Mouse (Mus musculus) hindbrain, embryonic 16.5 days (tissue): Measurements from ENCODE around the gene Mcpt4. TPM values are rescaled to one million over a fixed set of nuclear protein-coding genes. Genes with fewer than 3 reads are reported as not detected.
"Not testable (repeated sequence)": the region's sequence is repeated elsewhere in the genome, so short reads cannot be mapped to it uniquely, and the experiment has no call there.

Source experiments
- ATAC-seq: fragments of 200-750 bp; cut with Nextera tagmentation; 2 replicates; pipeline ENCODE4 v1.8.0; 2017; ENCODE audit warnings: moderate TSS enrichment, moderate library complexity
- H3K27ac ChIP-seq: fragments of 300-500 bp; sonication (generic); 2 replicates; pipeline ENCODE4 v1.5.1; 2014; ENCODE audit warnings: low read depth, mild to moderate bottlenecking, control low read depth, low read length, moderate library complexity
- H3K27me3 ChIP-seq: fragments of 300-500 bp; sonication (generic); replicated peaks from 2 replicates; pipeline ENCODE4 v1.6.1; 2014; ENCODE audit warnings: low read length; ENCODE audit not compliant: control insufficient read depth, insufficient read depth
- H3K36me3 ChIP-seq: fragments of 300-500 bp; sonication (generic); 2 replicates; pipeline ENCODE4 v1.6.1; 2014; ENCODE audit warnings: mild to moderate bottlenecking, low read length, moderate library complexity, mixed read lengths; ENCODE audit not compliant: control insufficient read depth, insufficient read depth
- H3K4me1 ChIP-seq: fragments of 300-500 bp; sonication (generic); 2 replicates; pipeline ENCODE4 v1.6.1; 2014; ENCODE audit warnings: low read depth, low read length; ENCODE audit not compliant: control insufficient read depth, insufficient read depth
- H3K4me2 ChIP-seq: fragments of 300-500 bp; sonication (generic); 2 replicates; pipeline ENCODE4 v1.6.1; 2014; ENCODE audit warnings: mild to moderate bottlenecking, low read length, control low read depth, moderate library complexity
- H3K4me3 ChIP-seq: fragments of 300-500 bp; sonication (generic); 2 replicates; pipeline ENCODE4 v1.5.1; 2014; ENCODE audit warnings: mild to moderate bottlenecking, low read length, control low read depth, moderate library complexity
- H3K9ac ChIP-seq: fragments of 300-500 bp; sonication (generic); 2 replicates; pipeline ENCODE4 v1.6.1; 2014; ENCODE audit warnings: low read depth, mild to moderate bottlenecking, control low read depth, low read length, moderate library complexity
- H3K9me3 ChIP-seq: fragments of 300-500 bp; sonication (generic); 2 replicates; pipeline ENCODE4 v1.6.1; 2014; ENCODE audit warnings: mild to moderate bottlenecking, low read length, moderate library complexity; ENCODE audit not compliant: control insufficient read depth
- WGBS: fragments of 180-500 bp; shearing (Covaris S2); extraction: QIAGEN DNeasy Blood & Tissue Kit; methylation state at CpG from one replicate; pipeline ENCODE4 v1.1.7; 2014; 5-methylcytosine and 5-hydroxymethylcytosine counted together
- polyA plus RNA-seq: library from polyadenylated mRNA; unstranded; fragments of >200 nt; fragmentation: Nextera tagmentation; extraction: Ambion mirVana; gene quantifications from 2 replicates; pipeline ENCODE4 v1.2.1, GENCODE M21; 2015

The Mcpt4 gene
- not detected in 2 replicates for polyA plus RNA-seq

DNA sequence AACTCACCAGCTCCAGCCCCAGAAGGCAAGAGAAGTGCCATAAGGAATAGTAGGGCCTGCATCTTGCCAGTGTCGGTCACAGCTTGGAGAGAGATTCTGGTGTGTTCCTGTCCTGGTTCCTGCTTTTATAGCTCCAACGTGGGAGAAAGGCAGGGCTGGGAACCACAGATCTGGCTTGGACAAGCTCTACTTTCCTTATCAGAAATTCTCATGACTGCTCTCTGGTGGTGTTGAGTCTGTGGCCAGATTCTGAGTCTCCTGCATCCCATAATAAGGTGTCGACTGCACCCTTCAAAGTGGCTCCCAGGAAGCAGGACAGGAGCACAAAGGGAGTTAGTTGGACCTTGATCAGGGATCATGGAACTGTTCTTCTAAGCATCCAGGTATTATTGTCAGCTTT, at the start of gene Mcpt4:
Mcpt4 (minus strand) TSS at position 101 of the 400 bp plus-strand sequence.
- not testable (repeated sequence) for H3K4me2 ChIP-seq, H3K27ac ChIP-seq, H3K9ac ChIP-seq, H3K36me3 ChIP-seq, H3K4me1 ChIP-seq, H3K9me3 ChIP-seq, H3K27me3 ChIP-seq, H3K4me3 ChIP-seq, ATAC-seq
- WGBS, result 84% methylated on average over 3 of the region's 3 CpGs

DNA sequence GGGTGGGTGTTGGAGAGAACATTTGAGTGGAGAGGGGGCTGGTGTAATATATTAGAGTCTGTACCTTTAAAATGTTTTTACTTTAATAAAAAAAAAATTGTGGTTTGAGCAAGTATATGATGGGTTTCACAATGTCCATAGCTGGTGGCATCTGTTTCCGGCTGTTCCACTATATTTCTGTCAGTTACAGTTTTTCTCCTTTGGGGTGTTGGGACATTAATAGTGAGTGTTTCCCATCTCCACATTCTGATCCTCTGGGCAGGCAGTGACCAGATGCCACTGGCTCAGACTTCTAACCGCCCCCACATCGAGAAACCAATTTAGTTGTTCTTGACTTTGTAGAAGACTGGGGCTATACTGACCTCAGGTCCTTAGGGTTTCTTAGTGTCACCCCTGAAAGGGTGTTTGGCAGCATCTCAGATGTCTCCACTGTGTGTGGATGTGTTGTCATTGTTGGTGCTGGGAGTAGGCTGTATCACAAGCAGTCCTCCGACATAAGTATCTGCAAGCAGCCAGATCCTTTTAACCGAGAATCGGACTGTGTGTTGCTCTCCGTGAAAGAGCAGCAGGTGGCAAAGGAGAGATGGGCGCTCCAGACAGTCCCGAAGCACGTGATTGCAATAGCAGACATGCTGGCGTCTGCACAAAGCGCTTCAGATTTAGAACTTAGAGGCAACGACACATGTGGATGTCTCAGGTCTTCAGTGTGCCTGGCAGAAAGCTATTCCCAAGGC, 43.5 kb upstream of the Mcpt4 start:
- 83% methylated on average over 13 of the region's 13 CpGs for WGBS
- no peak for ATAC-seq
- Histone ChIP-seq H3K27ac (no peak overlapping the region), H3K4me2 (no peak overlapping the region), H3K9me3 (no peaks in the 10 kb centered on the region), H3K4me3 (no peak overlapping the region), H3K4me1 (no peaks in the 10 kb centered on the region), H3K9ac (no peak overlapping the region), H3K36me3 (no peaks in the 10 kb centered on the region), H3K27me3 (no peaks in the 10 kb centered on the region)

DNA sequence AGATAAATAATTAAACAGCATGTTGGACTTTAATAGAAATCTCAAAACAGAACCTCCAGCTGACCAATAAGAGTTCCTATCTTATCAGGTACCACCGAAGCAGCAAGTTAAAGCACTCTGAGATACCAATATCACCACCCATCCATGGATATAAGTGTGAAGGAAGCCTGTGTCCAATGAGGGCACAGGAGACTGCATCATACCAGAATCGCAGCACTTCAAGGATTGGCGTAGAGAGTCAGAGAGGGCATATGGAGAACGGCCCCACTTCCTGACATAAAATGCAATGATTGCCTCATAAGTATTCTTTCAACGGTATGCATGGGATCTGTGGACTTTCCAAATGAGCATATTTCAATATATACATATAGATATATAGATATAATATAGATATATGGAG, 42.9 kb upstream of the Mcpt4 start:
- 94% methylated on average over 5 of the region's 5 CpGs for WGBS
- H3K9ac ChIP-seq, result no peak overlapping the region
- ATAC-seq, result no peak
- no peak overlapping the region for H3K27ac ChIP-seq
- no peak overlapping the region for H3K4me2 ChIP-seq
- H3K9me3 ChIP-seq, result no peaks in the 10 kb centered on the region
- no peak overlapping the region for H3K4me3 ChIP-seq
- no peaks in the 10 kb centered on the region for H3K27me3 ChIP-seq
- H3K4me1 ChIP-seq, result no peaks in the 10 kb centered on the region
- no peaks in the 10 kb centered on the region for H3K36me3 ChIP-seq

DNA sequence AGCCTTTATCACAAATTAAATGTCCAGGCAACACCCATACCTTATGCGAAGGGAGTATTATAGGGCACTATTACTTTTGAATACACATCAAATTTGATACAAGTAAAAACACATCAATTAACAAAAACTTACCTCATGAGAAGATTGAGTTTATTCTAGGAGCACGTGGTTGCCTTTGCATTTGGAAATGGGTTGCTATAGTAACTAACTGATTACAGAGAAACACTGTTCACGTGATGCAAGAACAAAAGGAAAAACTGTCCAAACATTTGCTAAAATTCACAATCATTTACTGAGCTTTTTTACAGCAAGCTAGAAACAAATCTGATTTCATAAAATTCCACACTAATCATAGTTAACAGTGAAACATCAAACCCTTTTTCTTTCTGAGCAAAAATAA, 41.3 kb upstream of the Mcpt4 start:
- Histone ChIP-seq H3K27me3 (no peaks in the 10 kb centered on the region), H3K9ac (no peak overlapping the region), H3K4me3 (no peak overlapping the region), H3K36me3 (no peaks in the 10 kb centered on the region), H3K4me1 (no peaks in the 10 kb centered on the region), H3K9me3 (no peaks in the 10 kb centered on the region), H3K27ac (no peak overlapping the region), H3K4me2 (no peak overlapping the region)
- ATAC-seq, result no peak
- WGBS, result 61% methylated on average over 3 of the region's 3 CpGs

DNA sequence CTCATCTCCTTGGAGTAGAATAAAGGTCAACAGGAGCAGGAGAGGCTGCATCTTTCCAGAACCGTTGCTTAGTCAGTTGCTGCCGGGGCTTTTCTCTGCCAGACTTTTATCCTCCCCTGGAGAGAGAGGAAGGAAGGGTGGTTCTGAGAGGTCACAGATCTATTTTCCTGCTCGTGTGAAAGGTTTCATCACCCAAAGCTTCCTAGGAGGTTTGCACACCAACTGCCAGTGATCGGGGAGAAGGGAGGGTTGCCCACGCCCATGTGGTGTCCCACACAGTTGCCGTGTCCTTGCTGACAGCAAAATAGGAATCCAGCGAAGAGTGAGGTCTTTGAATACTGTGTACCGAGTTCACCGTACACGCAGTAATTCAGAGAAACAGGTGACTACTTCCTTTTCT, 40.3 kb upstream of the Mcpt4 start, which contains the start of gene Ctsg:
Ctsg (minus strand) TSS at position 189 of the 400 bp plus-strand sequence.
- Histone ChIP-seq H3K4me1 (no peaks in the 10 kb centered on the region), H3K27me3 (no peaks in the 10 kb centered on the region), H3K4me2 (no peak within 1 kb of the TSS), H3K27ac (no peak within 1 kb of the TSS), H3K4me3 (no peak within 1 kb of the TSS), H3K36me3 (no peaks in the 10 kb centered on the region), H3K9me3 (no peaks in the 10 kb centered on the region), H3K9ac (no peak within 1 kb of the TSS)
- 84% methylated on average over 10 of the region's 10 CpGs for WGBS
- ATAC-seq, result no peak

DNA sequence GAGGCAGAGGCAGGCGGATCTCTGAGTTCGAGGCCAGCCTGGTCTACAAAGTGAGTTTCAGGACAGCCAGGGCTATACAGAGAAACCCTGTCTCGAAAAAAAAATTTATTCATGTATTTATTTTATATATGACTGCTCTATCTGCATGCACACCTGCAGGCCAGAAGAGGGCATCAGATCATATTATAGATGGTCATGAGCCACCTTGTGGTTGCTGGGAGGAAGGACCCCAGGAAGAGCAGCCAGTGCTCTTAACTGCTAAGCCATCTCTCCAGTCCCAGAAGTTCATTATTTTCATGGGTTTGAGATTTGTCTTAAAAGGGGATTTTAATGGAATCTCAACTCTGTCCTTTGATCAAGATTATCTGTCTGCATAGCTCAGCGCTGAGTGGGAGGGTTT, 36.8 kb upstream of the Mcpt4 start:
- no peaks in the 10 kb centered on the region for H3K4me1 ChIP-seq
- ATAC-seq, result no peak
- H3K9me3 ChIP-seq, result no peaks in the 10 kb centered on the region
- no peaks in the 10 kb centered on the region for H3K36me3 ChIP-seq
- no peak overlapping the region for H3K4me2 ChIP-seq
- no peak overlapping the region for H3K27ac ChIP-seq
- no peak overlapping the region for H3K4me3 ChIP-seq
- no peaks in the 10 kb centered on the region for H3K27me3 ChIP-seq
- H3K9ac ChIP-seq, result no peak overlapping the region
- 79% methylated on average over 4 of the region's 4 CpGs for WGBS

DNA sequence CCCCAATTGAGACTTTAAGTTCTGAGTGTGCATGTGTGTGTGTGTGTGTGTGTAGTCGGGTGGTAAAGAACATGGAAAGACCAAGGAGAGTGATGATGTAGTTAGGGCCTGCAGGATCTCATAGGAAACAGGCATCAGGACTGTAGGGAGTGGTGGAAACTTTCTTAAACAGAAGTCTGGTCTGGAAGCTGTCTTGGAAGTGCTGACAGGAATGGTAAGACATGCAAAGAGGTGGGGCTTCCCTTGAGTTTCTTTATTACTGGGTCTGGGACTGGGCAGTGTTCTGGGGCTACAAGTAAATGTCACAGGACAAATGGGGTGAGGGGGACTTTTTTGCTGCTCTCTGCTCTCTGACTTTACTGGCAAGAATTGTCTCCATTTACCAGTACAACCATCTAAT, 35.5 kb upstream of the Mcpt4 start:
- no peaks in the 10 kb centered on the region for H3K9me3 ChIP-seq
- no peaks in the 10 kb centered on the region for H3K27me3 ChIP-seq
- no peak for ATAC-seq
- H3K4me1 ChIP-seq, result no peaks in the 10 kb centered on the region
- H3K36me3 ChIP-seq, result no peaks in the 10 kb centered on the region
- no peak overlapping the region for H3K4me3 ChIP-seq
- no peak overlapping the region for H3K27ac ChIP-seq
- H3K9ac ChIP-seq, result no peak overlapping the region
- H3K4me2 ChIP-seq, result no peak overlapping the region
- WGBS, result 87% methylated on average over 1 of the region's 1 CpGs

DNA sequence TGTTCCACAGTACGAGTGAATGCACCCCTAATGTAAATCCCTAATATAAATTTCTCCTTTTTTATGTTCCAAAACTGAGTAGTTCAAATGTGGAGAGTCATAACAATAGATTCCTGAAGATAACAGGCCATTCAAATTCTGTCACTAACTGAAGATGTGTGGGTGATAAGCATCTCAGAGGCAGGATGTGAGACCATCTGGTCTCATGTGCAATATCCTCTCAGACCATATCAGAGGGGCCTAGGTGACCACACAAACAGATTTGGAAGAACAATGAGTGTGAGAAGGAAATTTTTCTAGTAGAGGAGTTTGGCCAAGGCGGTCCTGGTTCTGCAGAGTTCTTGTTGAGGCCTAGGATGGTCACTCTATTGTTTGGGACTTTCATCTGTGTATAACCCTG, 31.2 kb upstream of the Mcpt4 start:
- Histone ChIP-seq H3K27ac (no peak overlapping the region), H3K27me3 (no peaks in the 10 kb centered on the region), H3K9me3 (no peaks in the 10 kb centered on the region), H3K4me3 (no peak overlapping the region), H3K36me3 (no peaks in the 10 kb centered on the region), H3K4me1 (no peaks in the 10 kb centered on the region), H3K9ac (no peak overlapping the region), H3K4me2 (no peak overlapping the region)
- WGBS, result 76% methylated on average over 2 of the region's 2 CpGs
- no peak for ATAC-seq

DNA sequence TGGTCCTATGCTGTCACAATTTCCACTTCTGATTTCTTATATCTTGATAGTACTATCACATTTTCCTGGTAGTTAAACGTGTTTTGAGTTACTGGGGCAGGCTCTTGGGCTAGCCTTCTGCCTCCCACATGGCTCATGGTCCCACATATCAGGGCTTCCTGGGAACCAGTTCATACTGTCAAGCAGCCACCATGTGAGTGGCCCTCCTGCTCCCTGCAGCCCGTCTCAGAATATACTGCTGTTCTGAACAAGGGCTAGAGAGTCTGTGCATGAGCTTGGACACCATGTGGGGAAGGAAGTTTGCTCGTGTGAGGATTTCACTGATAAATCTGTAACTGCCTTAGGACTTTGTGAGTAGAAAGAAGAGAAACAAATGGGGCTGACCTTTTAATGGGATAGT, 24.6 kb upstream of the Mcpt4 start:
- no peak for ATAC-seq
- Histone ChIP-seq H3K9ac (no peak overlapping the region), H3K4me3 (no peak overlapping the region), H3K4me1 (no peaks in the 10 kb centered on the region), H3K36me3 (no peaks in the 10 kb centered on the region), H3K9me3 (no peaks in the 10 kb centered on the region), H3K27ac (no peak overlapping the region), H3K27me3 (no peaks in the 10 kb centered on the region), H3K4me2 (no peak overlapping the region)
- 75% methylated on average over 3 of the region's 3 CpGs for WGBS
